Mouse (Mus musculus): ENCODE measurements around the gene Bnc2. TPM values are rescaled to one million over a fixed set of nuclear protein-coding genes. Genes with fewer than 3 reads are reported as not detected.

Gene Bnc2
- polyA plus RNA-seq, 1 experiment: not detected

DNA sequence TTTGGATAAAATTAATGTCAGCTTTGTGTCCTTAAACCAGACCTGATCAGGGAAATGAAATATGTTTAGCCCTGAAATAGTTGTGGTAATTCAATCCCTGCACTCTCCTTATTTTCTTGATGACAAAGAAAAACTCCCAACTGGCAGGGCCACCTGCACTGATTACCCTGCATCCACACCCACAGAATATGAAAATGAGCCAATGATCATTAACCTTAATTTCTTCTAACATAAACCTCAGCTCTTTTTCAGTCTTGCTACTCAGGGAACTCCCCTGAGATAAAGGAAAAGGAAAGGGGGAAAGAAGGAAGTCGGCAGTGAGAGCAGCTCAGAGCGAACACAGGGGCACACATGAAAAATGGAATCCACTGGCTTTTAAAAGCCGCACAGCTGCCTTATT is 220.6 kb downstream of the Bnc2 start:
- no peaks in the 10 kb centered on the region for H3K4me1 ChIP-seq (ENCODE audit: control insufficient read depth, insufficient read depth, low read length)
- TF ChIP-seq CTCF (IDR thresholded peaks at IDR 0.05; ENCODE audit: control insufficient read depth, insufficient read depth, low read length): no peak
- TF ChIP-seq POLR2A (IDR thresholded peaks at IDR 0.05; ENCODE audit: borderline replicate concordance, control insufficient read depth, low read depth, low read length): no peak
- 50% methylated on average over 3 of the region's 3 CpGs for WGBS
- no peak overlapping the region for H3K4me3 ChIP-seq (replicated peaks; ENCODE audit: control insufficient read depth, low read depth, low read length)
- H3K27ac ChIP-seq (ENCODE audit: control insufficient read depth, insufficient read depth, low read depth, low read length, poor library complexity): no peak overlapping the region

DNA sequence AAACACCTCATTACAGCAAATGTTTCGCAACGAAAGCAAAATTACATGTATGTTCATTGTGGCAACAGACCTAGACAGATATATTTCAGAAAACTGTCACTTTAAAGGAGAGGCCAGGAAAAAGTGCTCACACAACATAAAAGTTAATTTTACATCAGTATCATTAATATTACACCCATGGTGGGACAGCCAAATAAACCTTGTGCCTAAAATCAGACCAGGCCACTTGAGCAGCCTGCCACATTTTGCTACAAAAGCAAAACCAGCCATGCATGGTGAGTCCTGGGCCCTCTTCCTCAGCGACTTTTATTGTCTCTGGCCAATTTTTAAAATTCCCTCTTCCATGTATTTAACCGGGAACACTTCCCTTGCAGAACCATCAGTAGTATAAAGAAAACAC is 221.5 kb downstream of the Bnc2 start:
- Histone ChIP-seq H3K27ac (ENCODE audit: control insufficient read depth, insufficient read depth, low read depth, low read length, poor library complexity) (no peak overlapping the region), H3K4me1 (ENCODE audit: control insufficient read depth, insufficient read depth, low read length) (no peaks in the 10 kb centered on the region), H3K4me3 (replicated peaks; ENCODE audit: control insufficient read depth, low read depth, low read length) (no peak overlapping the region)
- no peak for TF ChIP-seq POLR2A (IDR thresholded peaks at IDR 0.05; ENCODE audit: borderline replicate concordance, control insufficient read depth, low read depth, low read length)
- TF ChIP-seq CTCF (IDR thresholded peaks at IDR 0.05; ENCODE audit: control insufficient read depth, insufficient read depth, low read length): no peak
- WGBS: 67% methylated on average over 4 of the region's 4 CpGs

DNA sequence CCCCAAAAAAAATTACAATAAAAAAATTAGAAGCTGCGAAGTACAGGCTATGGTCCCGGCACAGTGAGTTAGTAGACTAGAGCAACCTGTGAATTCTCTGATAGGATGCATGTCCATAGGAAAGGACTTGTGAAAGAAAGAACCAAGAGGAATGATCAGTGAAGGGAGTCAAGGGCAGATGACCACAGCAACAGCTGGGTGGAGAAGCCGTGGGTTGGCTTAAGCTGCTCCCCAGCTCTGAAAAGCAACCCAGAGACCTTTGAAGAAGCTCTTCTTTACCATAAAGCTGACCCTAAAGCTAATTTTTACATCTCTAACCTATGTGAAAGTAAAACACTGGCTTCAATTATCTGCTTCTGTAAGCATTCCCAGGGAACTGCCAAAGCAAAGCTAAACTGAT is 222.4 kb downstream of the Bnc2 start:
- Histone ChIP-seq H3K4me1 (ENCODE audit: control insufficient read depth, insufficient read depth, low read length) (no peaks in the 10 kb centered on the region), H3K4me3 (replicated peaks; ENCODE audit: control insufficient read depth, low read depth, low read length) (no peak overlapping the region), H3K27ac (ENCODE audit: control insufficient read depth, insufficient read depth, low read depth, low read length, poor library complexity) (no peak overlapping the region)
- 84% methylated on average over 3 of the region's 3 CpGs for WGBS
- TF ChIP-seq CTCF (IDR thresholded peaks at IDR 0.05; ENCODE audit: control insufficient read depth, insufficient read depth, low read length): no peak
- TF ChIP-seq POLR2A (IDR thresholded peaks at IDR 0.05; ENCODE audit: borderline replicate concordance, control insufficient read depth, low read depth, low read length): no peak

DNA sequence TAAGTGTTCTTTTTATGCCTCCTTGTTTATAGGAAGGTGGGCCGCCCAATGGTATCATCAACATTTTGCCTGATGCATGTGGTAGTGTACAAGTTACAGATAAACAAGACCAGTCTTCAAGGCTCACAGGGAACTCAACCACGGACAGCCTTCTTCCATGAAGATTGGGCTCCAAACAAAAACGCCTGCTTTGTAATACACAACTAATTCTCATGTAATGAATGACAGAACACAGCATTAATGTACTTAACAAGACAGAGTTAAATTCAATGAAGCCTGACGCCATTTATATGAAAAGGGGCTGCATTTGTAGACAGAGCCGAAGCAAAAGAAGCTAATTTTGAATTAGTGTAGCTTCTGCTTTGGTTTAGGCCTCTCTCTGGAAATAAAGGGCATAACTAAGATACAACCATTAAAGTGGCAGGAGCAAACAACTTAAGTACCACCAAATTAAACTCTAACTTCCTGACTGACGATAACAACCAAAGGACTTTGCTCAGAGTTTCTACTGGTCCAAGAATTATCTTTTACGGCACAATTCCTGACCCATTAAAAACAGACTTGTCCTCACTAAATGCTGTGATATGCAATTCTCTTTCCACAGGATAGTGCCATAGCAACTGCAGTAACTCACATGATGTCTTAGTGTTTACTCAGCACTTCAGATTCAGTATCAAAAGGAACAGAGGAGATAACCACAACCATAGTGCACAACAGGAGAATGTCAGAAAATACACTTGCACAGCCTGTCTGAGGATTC is 225.6 kb downstream of the Bnc2 start:
- WGBS: 80% methylated on average over 7 of the region's 7 CpGs
- no peak overlapping the region for H3K4me3 ChIP-seq (replicated peaks; ENCODE audit: control insufficient read depth, low read depth, low read length)

DNA sequence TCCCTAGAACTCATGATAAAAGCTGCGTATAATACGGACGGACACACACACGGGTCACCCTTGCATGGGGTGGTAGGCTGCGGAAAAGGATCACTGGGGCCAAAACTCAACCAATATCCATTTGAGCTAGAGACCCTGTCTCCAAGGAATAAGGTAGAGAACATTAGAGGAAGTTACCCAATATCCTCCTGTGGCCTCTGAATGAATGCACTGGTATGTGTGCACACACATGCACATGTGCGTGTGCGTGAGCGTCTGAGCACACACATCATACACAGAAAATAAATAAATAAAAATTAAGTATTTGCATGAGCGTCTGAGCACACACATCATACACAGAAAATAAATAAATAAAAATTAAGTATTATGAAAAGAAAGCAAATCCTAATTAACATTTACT is 241.8 kb downstream of the Bnc2 start:
- TF ChIP-seq POLR2A (IDR thresholded peaks at IDR 0.05; ENCODE audit: borderline replicate concordance, control insufficient read depth, low read depth, low read length): no peak
- no peak for TF ChIP-seq CTCF (IDR thresholded peaks at IDR 0.05; ENCODE audit: control insufficient read depth, insufficient read depth, low read length)
- Histone ChIP-seq H3K4me3 (replicated peaks; ENCODE audit: control insufficient read depth, low read depth, low read length) (no peak overlapping the region), H3K27ac (ENCODE audit: control insufficient read depth, insufficient read depth, low read depth, low read length, poor library complexity) (no peak overlapping the region), H3K4me1 (ENCODE audit: control insufficient read depth, insufficient read depth, low read length) (no peaks in the 10 kb centered on the region)
- WGBS: 81% methylated on average over 9 of the region's 9 CpGs

More for the DNA sequence above, 225.6 kb downstream of the Bnc2 start:
- no peaks in the 10 kb centered on the region for H3K4me1 ChIP-seq (ENCODE audit: control insufficient read depth, insufficient read depth, low read length)
- H3K27ac ChIP-seq (ENCODE audit: control insufficient read depth, insufficient read depth, low read depth, low read length, poor library complexity): no peak overlapping the region
- TF ChIP-seq POLR2A (IDR thresholded peaks at IDR 0.05; ENCODE audit: borderline replicate concordance, control insufficient read depth, low read depth, low read length): no peak
- no peak for TF ChIP-seq CTCF (IDR thresholded peaks at IDR 0.05; ENCODE audit: control insufficient read depth, insufficient read depth, low read length)

DNA sequence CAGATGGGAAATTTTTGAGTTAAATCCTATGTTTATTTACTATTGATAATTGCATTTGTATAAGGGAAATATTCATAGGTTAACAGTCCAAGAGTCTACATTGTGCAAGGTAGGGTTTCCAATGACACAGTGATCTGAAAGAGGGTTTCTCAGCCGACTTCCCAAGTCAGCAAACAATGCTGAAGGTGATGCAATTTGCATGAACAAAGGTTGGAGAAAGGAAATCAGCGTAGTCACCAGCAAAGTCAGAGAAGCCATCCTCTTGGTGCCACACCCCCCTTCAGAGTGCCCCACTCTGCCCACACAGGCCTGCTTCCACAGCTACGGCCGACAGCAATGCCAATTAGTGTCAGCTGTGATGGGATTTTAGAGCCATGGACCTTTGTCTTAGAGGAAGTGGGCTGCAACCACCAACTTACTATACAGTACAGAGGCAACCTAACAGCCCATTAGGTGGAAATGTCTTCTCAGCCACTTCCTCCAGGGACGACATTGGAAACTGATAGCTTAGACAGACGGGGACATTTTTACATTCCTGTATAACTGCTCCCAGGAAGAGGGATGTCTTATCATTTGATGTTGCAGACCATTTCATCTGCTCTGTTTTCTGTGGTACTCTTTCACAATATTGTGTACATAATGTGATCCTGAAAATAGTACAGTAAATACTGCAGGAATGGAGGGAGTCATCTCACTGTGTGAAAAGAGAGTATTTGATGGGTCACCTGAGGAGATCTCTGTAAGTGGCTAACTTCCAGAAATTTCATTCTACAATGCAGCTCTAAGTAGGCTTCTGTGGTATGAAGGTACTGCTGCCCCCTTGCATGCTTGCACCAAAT is 243.2 kb downstream of the Bnc2 start:
- WGBS: 7% methylated on average over 6 of the region's 6 CpGs
- Histone ChIP-seq H3K4me1 (ENCODE audit: control insufficient read depth, insufficient read depth, low read length) (no peaks in the 10 kb centered on the region), H3K27ac (ENCODE audit: control insufficient read depth, insufficient read depth, low read depth, low read length, poor library complexity) (no peak overlapping the region), H3K4me3 (replicated peaks; ENCODE audit: control insufficient read depth, low read depth, low read length) (no peak overlapping the region)
- TF ChIP-seq CTCF (IDR thresholded peaks at IDR 0.05; ENCODE audit: control insufficient read depth, insufficient read depth, low read length) (no peak), POLR2A (IDR thresholded peaks at IDR 0.05; ENCODE audit: borderline replicate concordance, control insufficient read depth, low read depth, low read length) (no peak)

DNA sequence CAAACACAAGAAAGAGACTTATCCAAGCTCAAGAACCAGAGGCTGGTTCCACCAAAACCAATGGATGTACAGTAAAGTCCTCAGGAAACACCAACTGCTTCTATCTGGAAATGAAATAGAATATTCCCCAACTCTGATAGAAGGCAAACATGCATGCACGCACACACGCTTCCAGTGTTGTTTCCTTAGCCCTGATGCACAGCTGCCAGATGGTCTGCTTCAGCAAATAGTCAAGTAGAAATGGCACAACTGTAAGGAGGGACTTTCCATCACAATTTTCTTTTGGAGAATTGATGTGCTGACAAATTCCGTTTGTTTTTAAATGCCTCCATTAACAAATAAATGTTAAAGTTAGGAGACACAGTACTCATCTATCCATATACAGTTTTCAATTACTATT is 247.1 kb downstream of the Bnc2 start:
- Histone ChIP-seq H3K4me3 (replicated peaks; ENCODE audit: control insufficient read depth, low read depth, low read length) (no peak overlapping the region), H3K4me1 (ENCODE audit: control insufficient read depth, insufficient read depth, low read length) (no peaks in the 10 kb centered on the region), H3K27ac (ENCODE audit: control insufficient read depth, insufficient read depth, low read depth, low read length, poor library complexity) (no peak overlapping the region)
- TF ChIP-seq POLR2A (IDR thresholded peaks at IDR 0.05; ENCODE audit: borderline replicate concordance, control insufficient read depth, low read depth, low read length): no peak
- TF ChIP-seq CTCF (IDR thresholded peaks at IDR 0.05; ENCODE audit: control insufficient read depth, insufficient read depth, low read length): no peak
- WGBS: 82% methylated on average over 3 of the region's 3 CpGs

DNA sequence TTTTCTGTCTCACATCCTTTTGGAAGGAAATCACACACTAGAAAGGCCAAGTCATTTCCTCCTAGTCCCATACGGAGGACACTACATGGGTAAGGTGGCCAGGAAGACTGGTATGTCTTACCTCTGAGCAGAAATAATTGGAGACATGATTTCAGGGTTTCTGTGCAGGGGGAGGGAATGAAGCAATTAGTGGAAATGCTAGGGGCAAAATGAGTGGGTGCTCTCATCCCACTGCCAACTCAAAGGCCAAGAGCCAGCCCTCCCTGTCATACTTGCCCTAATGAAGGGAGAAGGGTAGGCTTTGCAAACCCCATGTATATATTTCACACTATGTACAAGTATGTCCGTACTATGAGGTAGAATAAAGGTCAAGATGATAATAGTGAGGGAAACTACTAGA is 263.6 kb downstream of the Bnc2 start:
- WGBS: 70% methylated on average over 2 of the region's 2 CpGs
- Histone ChIP-seq H3K4me1 (ENCODE audit: control insufficient read depth, insufficient read depth, low read length) (no peaks in the 10 kb centered on the region), H3K4me3 (replicated peaks; ENCODE audit: control insufficient read depth, low read depth, low read length) (no peak overlapping the region), H3K27ac (ENCODE audit: control insufficient read depth, insufficient read depth, low read depth, low read length, poor library complexity) (no peak overlapping the region)
- TF ChIP-seq CTCF (IDR thresholded peaks at IDR 0.05; ENCODE audit: control insufficient read depth, insufficient read depth, low read length): no peak
- TF ChIP-seq POLR2A (IDR thresholded peaks at IDR 0.05; ENCODE audit: borderline replicate concordance, control insufficient read depth, low read depth, low read length): 0 out of 2 replicates have a peak, but pooled peaks have one; percentile 3
